Comparison of ENCODE assay signal across 8 mouse cellular contexts in genomic region chr2:121170980-121171742, GRCm38 (mm10). TPM values are rescaled to one million over a fixed set of nuclear protein-coding genes. Genes with fewer than 3 reads are reported as not detected.
DNase-seq lines count a peak whose midpoint lies in the region; ATAC-seq lines count a peak whose summit lies in the region.

Gene Zscan29 (minus strand): TSS chr2:121171125.

- peaks cover 37% of the 10 kb centered on the region for H3K4me1 ChIP-seq in forebrain, embryonic 10.5 days
- peaks cover 18% of the 10 kb centered on the region for H3K4me1 ChIP-seq in heart, embryonic 16.5 days (ENCODE audit: control insufficient read depth, insufficient read depth, low read length)
- H3K4me1 ChIP-seq in liver, embryonic 15.5 days (replicated peaks) = peaks cover 33% of the 10 kb centered on the region
- H3K4me1 ChIP-seq in neural tube, embryonic 12.5 days = peaks cover 18% of the 10 kb centered on the region

- peak within 1 kb of the TSS; percentile 91 for H3K27ac ChIP-seq in forebrain, embryonic 10.5 days
- H3K27ac ChIP-seq in heart, embryonic 16.5 days (ENCODE audit: low read length) = peak within 1 kb of the TSS; percentile 90
- H3K27ac ChIP-seq in liver, embryonic 15.5 days (replicated peaks) = peak within 1 kb of the TSS; percentile 92
- H3K27ac ChIP-seq in neural tube, embryonic 12.5 days = peak within 1 kb of the TSS; percentile 43; the same call in 1 of the 2 replicates

- H3K9ac ChIP-seq in heart, embryonic 16.5 days (ENCODE audit: low read length) = peak within 1 kb of the TSS; percentile 89
- H3K9ac ChIP-seq in liver, embryonic 15.5 days = peak within 1 kb of the TSS; percentile 94
- H3K9ac ChIP-seq in neural tube, embryonic 12.5 days = peak within 1 kb of the TSS; percentile 85

- no peaks in the 10 kb centered on the region for H3K27me3 ChIP-seq in forebrain, embryonic 10.5 days (ENCODE audit: poor library complexity, severe bottlenecking)
- no peaks in the 10 kb centered on the region for H3K27me3 ChIP-seq in heart, embryonic 16.5 days (ENCODE audit: control insufficient read depth, insufficient read depth, low read length)
- no peaks in the 10 kb centered on the region for H3K27me3 ChIP-seq in liver, embryonic 15.5 days
- H3K27me3 ChIP-seq in neural tube, embryonic 12.5 days (replicated peaks) = no peaks in the 10 kb centered on the region

- H3K9me3 ChIP-seq in forebrain, embryonic 10.5 days = no peaks in the 10 kb centered on the region
- H3K9me3 ChIP-seq in heart, embryonic 16.5 days (replicated peaks; ENCODE audit: control insufficient read depth, low read length) = no peaks in the 10 kb centered on the region
- no peaks in the 10 kb centered on the region for H3K9me3 ChIP-seq in liver, embryonic 15.5 days (replicated peaks)
- H3K9me3 ChIP-seq in neural tube, embryonic 12.5 days = no peaks in the 10 kb centered on the region

- H3K4me3 ChIP-seq in forebrain, embryonic 10.5 days = peak within 1 kb of the TSS; percentile 94
- H3K4me3 ChIP-seq in heart, embryonic 16.5 days (ENCODE audit: low read length) = peak within 1 kb of the TSS; percentile 97
- peak within 1 kb of the TSS; percentile 98 for H3K4me3 ChIP-seq in liver, embryonic 15.5 days (replicated peaks)
- H3K4me3 ChIP-seq in neural tube, embryonic 12.5 days = peak within 1 kb of the TSS; percentile 88

- WGBS in forebrain, embryonic 10.5 days = 0% methylated on average over 66 of the region's 66 CpGs
- WGBS in heart, embryonic 16.5 days = under 1% methylated on average over 66 of the region's 66 CpGs
- WGBS in liver, embryonic 15.5 days (ENCODE audit: insufficient replicate concordance) = under 1% methylated on average over 66 of the region's 66 CpGs
- WGBS in neural tube, embryonic 12.5 days = under 1% methylated on average over 66 of the region's 66 CpGs

- peak; percentile 85 for ATAC-seq in CD4-positive, CD25-positive, alpha-beta regulatory T cell, adult 4 months
- peak; percentile 95 for ATAC-seq in heart, embryonic 16.5 days (replicated peaks; ENCODE audit: extremely low read depth, insufficient read depth, low FRiP score)
- ATAC-seq in liver, embryonic 15.5 days (ENCODE audit: insufficient read depth) = peak; percentile 93
- ATAC-seq in neural tube, embryonic 12.5 days (ENCODE audit: low FRiP score, low read depth) = peak; percentile 94

- H3K36me3 ChIP-seq in forebrain, embryonic 10.5 days (replicated peaks) = peaks cover 49% of the 10 kb centered on the region
- peaks cover 15% of the 10 kb centered on the region for H3K36me3 ChIP-seq in heart, embryonic 16.5 days (ENCODE audit: control insufficient read depth, insufficient read depth)
- peaks cover 38% of the 10 kb centered on the region for H3K36me3 ChIP-seq in liver, embryonic 15.5 days (replicated peaks)
- peaks cover 30% of the 10 kb centered on the region for H3K36me3 ChIP-seq in neural tube, embryonic 12.5 days

- H3K4me2 ChIP-seq in heart, embryonic 16.5 days (ENCODE audit: low read depth, low read length) = peak within 1 kb of the TSS; percentile 85
- peak within 1 kb of the TSS; percentile 88 for H3K4me2 ChIP-seq in liver, embryonic 15.5 days
- H3K4me2 ChIP-seq in neural tube, embryonic 12.5 days (replicated peaks) = peak within 1 kb of the TSS; percentile 78

- DNase-seq in c-Kit-negative CD71-positive TER-119-positive erythroid progenitor cells, embryonic 14.5 days (ENCODE audit: low read depth, low spot score) = peak; percentile 80
- DNase-seq in forebrain, embryonic 10.5 days (ENCODE audit: extremely low spot score, low spot score) = peak; percentile 87
- peak; percentile 89 to 95 for DNase-seq in kidney, postnatal 36 days
- DNase-seq in telencephalon, adult 2 months (ENCODE audit: low read depth, low spot score) = peak; percentile 63

RNA-seq across cellular contexts. Expression of gene Zscan29, which starts in this region (rescaled TPM):
- 10 to 100 TPM; 30.4 to 44.1 TPM for polyA plus RNA-seq in CD4-positive, CD25-positive, alpha-beta regulatory T cell, adult 4 months (2017; shearing (Covaris generic))
- polyA plus RNA-seq in forebrain, embryonic 10.5 days (2016; fragmentation: Nextera tagmentation; extraction: Ambion mirVana) = 12.4 and 14.6 TPM in 2 replicates
- 6.3 and 7.1 TPM in 2 replicates for polyA plus RNA-seq in heart, embryonic 16.5 days (2015; fragmentation: Nextera tagmentation; extraction: Ambion mirVana)
- polyA plus RNA-seq in liver, embryonic 15.5 days (2015; fragmentation: Nextera tagmentation; extraction: Ambion mirVana) = 3.8 and 4.3 TPM in 2 replicates
- 11.2 and 11.7 TPM in 2 replicates for polyA plus RNA-seq in neural tube, embryonic 12.5 days (2016; fragmentation: Nextera tagmentation; extraction: Ambion mirVana)

Comparison
In these comparisons a context has a peak if more than half of its experiments do, and no peak if none do; other contexts are left out.
1. Peak in every context shown above with its lines: DNase-seq, ATAC-seq, H3K4me3 ChIP-seq and H3K27ac ChIP-seq.